Mouse (Mus musculus): Measurements from ENCODE around the gene Plekhj1.
"Not testable (repeated sequence)": the region's sequence is repeated elsewhere in the genome, so short reads cannot be mapped to it uniquely, and the experiment has no call there.

Plekhj1 gene

GRCm38 (mm10) chr10:80826151-80827062 is 28.0 kb upstream of the Plekhj1 start, which contains the start of gene Oaz1:
TSS of gene Oaz1 (plus strand) at chr10:80826656.
- peak; percentile 96 to 99 for DNase-seq

- no peak for DNase-seq
Measured at GRCm38 (mm10) chr10:80824827-80825226, 26.4 kb upstream of the Plekhj1 start.

GRCm38 (mm10) chr10:80823847-80824643 is 25.6 kb upstream of the Plekhj1 start:
- peak in 1 of 2 experiments; percentile 44 for DNase-seq

GRCm38 (mm10) chr10:80823316-80823715 is 24.9 kb upstream of the Plekhj1 start:
- DNase-seq, result no peak

GRCm38 (mm10) chr10:80822528-80822927 is 24.1 kb upstream of the Plekhj1 start:
- no peak for DNase-seq

- no peak for DNase-seq
Measured at GRCm38 (mm10) chr10:80821991-80822390, 23.6 kb upstream of the Plekhj1 start.

- no peak for DNase-seq
Measured at GRCm38 (mm10) chr10:80819406-80819805, 21.0 kb upstream of the Plekhj1 start.

GRCm38 (mm10) chr10:80818599-80819281 is 20.3 kb upstream of the Plekhj1 start:
- no peak for DNase-seq

- not testable (repeated sequence) for DNase-seq
Measured at GRCm38 (mm10) chr10:80817955-80818354, 19.5 kb upstream of the Plekhj1 start.

- no peak for DNase-seq
Measured at GRCm38 (mm10) chr10:80817164-80817563, 18.7 kb upstream of the Plekhj1 start.

GRCm38 (mm10) chr10:80816303-80816702 is 17.9 kb upstream of the Plekhj1 start:
- not testable (repeated sequence) for DNase-seq

GRCm38 (mm10) chr10:80814800-80815199 is 16.4 kb upstream of the Plekhj1 start:
- DNase-seq, result no peak

GRCm38 (mm10) chr10:80813366-80813765 is 14.9 kb upstream of the Plekhj1 start, which contains the start of gene Jsrp1:
TSS of gene Jsrp1 (minus strand) at chr10:80813498.
- no peak for DNase-seq

- DNase-seq, result no peak
Measured at GRCm38 (mm10) chr10:80812391-80813041, 14.1 kb upstream of the Plekhj1 start.

- DNase-seq, result no peak
Measured at GRCm38 (mm10) chr10:80810084-80810483, 11.7 kb upstream of the Plekhj1 start.

GRCm38 (mm10) chr10:80808985-80809632 is 10.7 kb upstream of the Plekhj1 start:
- DNase-seq, result no peak

- DNase-seq, result no peak
Measured at GRCm38 (mm10) chr10:80808099-80808984, 9.9 kb upstream of the Plekhj1 start.

GRCm38 (mm10) chr10:80807057-80807627 is 8.7 kb upstream of the Plekhj1 start:
- DNase-seq, result peak in 1 of 2 experiments; percentile 55

- peak in 1 of 2 experiments; percentile 24 for DNase-seq
Measured at GRCm38 (mm10) chr10:80806341-80807056, 8.1 kb upstream of the Plekhj1 start.

- peak; percentile 61 to 69 for DNase-seq
Measured at GRCm38 (mm10) chr10:80805925-80806324, 7.5 kb upstream of the Plekhj1 start.

All from thymus, postnatal 36 days (tissue).